Mouse (Mus musculus) forebrain, embryonic 12.5 days (tissue): ENCODE measurements at regions not wholly inside any gene's neighbourhood (a gene's known extent, or its start where the extent isn't known, plus 50 kb on each side); places are given as distances from the start of the nearest gene placed in this dataset.

ENCODE experiments used
- ATAC-seq: fragments of 200-750 bp; cut with Nextera tagmentation; 2 replicates; pipeline ENCODE4 v1.8.0; 2017; ENCODE audit warnings: moderate TSS enrichment; ENCODE audit not compliant: low FRiP score
- H3K27ac ChIP-seq: fragments of 300-500 bp; sonication (generic); 2 replicates; pipeline ENCODE4 v1.5.1; 2016; ENCODE audit warnings: mild to moderate bottlenecking
- H3K27me3 ChIP-seq: fragments of 300-500 bp; sonication (generic); 2 replicates; pipeline ENCODE4 v1.6.1; 2016; ENCODE audit warnings: mild to moderate bottlenecking
- H3K36me3 ChIP-seq: fragments of 300-500 bp; sonication (generic); replicated peaks from 2 replicates; pipeline ENCODE4 v1.6.1; 2016; ENCODE audit warnings: mild to moderate bottlenecking
- H3K4me1 ChIP-seq: fragments of 300-500 bp; sonication (generic); 2 replicates; pipeline ENCODE4 v1.6.1; 2016
- H3K4me2 ChIP-seq: fragments of 300-500 bp; sonication (generic); 2 replicates; pipeline ENCODE4 v1.6.1; 2016; ENCODE audit warnings: mild to moderate bottlenecking, moderate library complexity
- H3K4me3 ChIP-seq: fragments of 300-500 bp; sonication (generic); replicated peaks from 2 replicates; pipeline ENCODE4 v1.5.1; 2016; ENCODE audit warnings: mild to moderate bottlenecking
- H3K9ac ChIP-seq: fragments of 300-500 bp; sonication (generic); 2 replicates; pipeline ENCODE4 v1.6.1; 2016; ENCODE audit warnings: mild to moderate bottlenecking
- H3K9me3 ChIP-seq: fragments of 300-500 bp; sonication (generic); 2 replicates; pipeline ENCODE4 v1.6.1; 2016
- WGBS: fragments of 180-500 bp; shearing (Covaris S2); methylation state at CpG from one replicate; pipeline ENCODE4 v1.1.7; 2016; 5-methylcytosine and 5-hydroxymethylcytosine counted together

DNA sequence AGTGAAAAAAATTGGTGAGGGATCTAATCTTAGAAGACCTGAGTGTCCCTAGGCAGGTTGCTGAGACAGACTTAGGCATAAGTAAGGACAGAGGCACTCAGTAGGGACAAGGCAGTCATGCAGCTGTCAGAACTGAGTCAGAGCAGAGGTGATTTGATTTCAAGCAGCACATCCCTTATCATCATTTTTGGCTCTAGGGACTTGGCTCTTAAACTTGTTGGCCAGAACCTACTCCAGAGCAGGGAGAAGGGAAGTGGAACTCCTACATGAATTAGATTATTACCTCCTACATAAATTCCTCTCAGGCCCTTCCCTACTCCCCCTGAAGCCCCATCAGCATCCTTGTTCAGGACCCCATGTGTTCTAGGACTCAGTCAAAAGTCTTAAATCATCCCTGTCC, 63.9 kb upstream of the Slc7a14 start:
- Histone ChIP-seq H3K9ac (no peak overlapping the region), H3K27ac (no peak overlapping the region), H3K27me3 (no peaks in the 10 kb centered on the region), H3K4me1 (no peaks in the 10 kb centered on the region), H3K4me2 (no peak overlapping the region), H3K4me3 (no peak overlapping the region), H3K9me3 (no peaks in the 10 kb centered on the region), H3K36me3 (no peaks in the 10 kb centered on the region)
- ATAC-seq = no peak

DNA sequence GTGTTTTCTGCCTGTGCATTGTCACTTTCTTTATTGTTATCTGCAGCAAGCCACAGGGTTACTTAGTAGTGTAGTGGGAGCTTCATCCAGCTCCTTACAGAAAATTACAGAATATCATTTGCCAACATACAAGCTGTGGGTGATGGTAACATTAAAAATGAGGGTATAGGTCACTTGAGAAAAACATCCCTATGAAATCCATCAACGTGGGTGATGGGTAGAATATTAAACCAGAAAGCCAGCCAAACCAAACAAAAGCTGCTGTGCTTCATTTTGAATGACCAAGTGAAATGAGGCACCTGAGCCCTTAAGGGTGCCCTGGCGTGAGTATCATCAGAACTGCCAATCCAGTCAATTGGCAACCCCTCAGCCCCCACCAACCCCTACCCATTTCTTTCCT, 58.1 kb upstream of the Slc7a14 start:
- no peaks in the 10 kb centered on the region for H3K4me1 ChIP-seq
- no peak overlapping the region for H3K27ac ChIP-seq
- no peaks in the 10 kb centered on the region for H3K27me3 ChIP-seq
- no peak overlapping the region for H3K9ac ChIP-seq
- ATAC-seq = no peak
- 91% methylated on average over 2 of the region's 2 CpGs for WGBS
- H3K4me3 ChIP-seq = no peak overlapping the region
- no peak overlapping the region for H3K4me2 ChIP-seq
- no peaks in the 10 kb centered on the region for H3K9me3 ChIP-seq
- no peaks in the 10 kb centered on the region for H3K36me3 ChIP-seq
